Mouse (Mus musculus): ENCODE measurements at regions not wholly inside any gene's neighbourhood (a gene's known extent, or its start where the extent isn't known, plus 50 kb on each side); places are given as distances from the start of the nearest gene placed in this dataset.

DNA sequence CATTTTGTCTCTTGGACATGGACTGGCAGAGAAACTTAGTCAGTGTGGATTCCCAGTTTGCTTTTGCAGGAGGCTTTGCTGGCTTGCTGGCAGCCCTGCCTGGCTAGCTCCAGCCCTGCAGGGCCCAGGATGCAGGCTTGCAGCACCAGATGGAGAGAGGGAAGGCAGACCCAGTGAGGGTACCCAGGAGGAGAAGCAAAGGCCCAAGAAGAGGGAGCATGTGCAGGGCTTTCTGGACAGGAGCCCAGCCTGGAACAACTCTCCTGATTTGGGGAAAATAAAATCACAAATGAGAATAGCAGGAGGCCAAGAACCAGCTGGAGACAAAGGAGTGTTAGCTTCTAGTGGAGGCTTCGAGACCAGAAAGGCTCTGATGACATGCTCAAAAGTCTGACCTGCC is 414.9 kb upstream of the Camk1g start:
- Histone ChIP-seq H3K36me3 (no peaks in the 10 kb centered on the region), H3K27ac (replicated peaks) (0 out of 2 replicates have a peak overlapping the region, but pooled peaks have one; percentile 39), H3K4me3 (replicated peaks) (no peak overlapping the region), H3K4me2 (no peak overlapping the region), H3K9ac (replicated peaks) (no peak overlapping the region), H3K9me3 (replicated peaks) (no peaks in the 10 kb centered on the region), H3K4me1 (no peaks in the 10 kb centered on the region), H3K27me3 (replicated peaks) (no peaks in the 10 kb centered on the region)
- WGBS = 47% methylated on average over 1 of the region's 1 CpGs
- no peak for ATAC-seq (ENCODE audit: low FRiP score)

DNA sequence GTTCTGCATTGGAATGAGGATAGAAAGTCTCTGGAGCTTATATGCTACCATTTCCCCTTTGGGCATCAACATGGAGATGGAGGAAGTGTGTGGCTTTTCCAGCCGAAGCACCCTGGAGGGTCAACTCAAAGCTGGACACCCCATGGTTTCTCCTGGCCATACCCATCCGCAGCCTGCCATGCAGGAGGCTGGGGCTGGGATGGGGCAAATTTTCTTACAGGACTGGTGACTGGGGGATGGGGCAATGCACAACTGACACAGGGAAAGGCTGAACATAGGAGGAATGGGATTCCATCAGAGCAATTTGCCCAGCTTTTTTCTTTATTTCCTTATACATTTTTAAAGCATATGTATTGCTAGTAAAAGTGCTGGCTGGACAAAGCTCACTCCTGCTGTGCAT is 414.4 kb upstream of the Camk1g start:
- 70% methylated on average over 2 of the region's 2 CpGs for WGBS
- no peak for ATAC-seq (ENCODE audit: low FRiP score)
- no peak overlapping the region for H3K4me3 ChIP-seq (replicated peaks)
- H3K9me3 ChIP-seq (replicated peaks) = no peaks in the 10 kb centered on the region
- H3K4me2 ChIP-seq = no peak overlapping the region
- H3K27ac ChIP-seq (replicated peaks) = 0 out of 2 replicates have a peak overlapping the region, but pooled peaks have one; percentile 39
- H3K36me3 ChIP-seq = no peaks in the 10 kb centered on the region
- no peaks in the 10 kb centered on the region for H3K4me1 ChIP-seq
- H3K9ac ChIP-seq (replicated peaks) = no peak overlapping the region
- H3K27me3 ChIP-seq (replicated peaks) = no peaks in the 10 kb centered on the region

- WGBS = 81% methylated on average over 1 of the region's 1 CpGs
- no peak for ATAC-seq (ENCODE audit: low FRiP score)
These were observed 408.1 kb upstream of the Camk1g start for GRCm38 (mm10) chr1:193778181-193778580.

GRCm38 (mm10) chr1:193769546-193769945 is 399.4 kb upstream of the Camk1g start:
- H3K4me1 ChIP-seq = no peaks in the 10 kb centered on the region
- no peak overlapping the region for H3K4me2 ChIP-seq
- H3K9ac ChIP-seq (replicated peaks) = no peak overlapping the region
- H3K4me3 ChIP-seq (replicated peaks) = no peak overlapping the region
- no peaks in the 10 kb centered on the region for H3K9me3 ChIP-seq (replicated peaks)
- 72% methylated on average over 4 of the region's 4 CpGs for WGBS
- H3K27me3 ChIP-seq (replicated peaks) = no peaks in the 10 kb centered on the region
- no peak for ATAC-seq (ENCODE audit: low FRiP score)
- no peak overlapping the region for H3K27ac ChIP-seq (replicated peaks)
- H3K36me3 ChIP-seq = no peaks in the 10 kb centered on the region

More at GRCm38 (mm10) chr1:193778181-193778580, 408.1 kb upstream of the Camk1g start:
- Histone ChIP-seq H3K4me3 (replicated peaks) (no peak overlapping the region), H3K4me2 (no peak overlapping the region), H3K9ac (replicated peaks) (no peak overlapping the region), H3K4me1 (no peaks in the 10 kb centered on the region), H3K27me3 (replicated peaks) (no peaks in the 10 kb centered on the region), H3K27ac (replicated peaks) (no peak overlapping the region), H3K36me3 (no peaks in the 10 kb centered on the region), H3K9me3 (replicated peaks) (no peaks in the 10 kb centered on the region)

GRCm38 (mm10) chr1:193764103-193764502 is 394.0 kb upstream of the Camk1g start:
- H3K36me3 ChIP-seq = no peaks in the 10 kb centered on the region
- no peaks in the 10 kb centered on the region for H3K4me1 ChIP-seq
- no peak for ATAC-seq (ENCODE audit: low FRiP score)
- no peak overlapping the region for H3K4me2 ChIP-seq
- no peak overlapping the region for H3K27ac ChIP-seq (replicated peaks)
- no peaks in the 10 kb centered on the region for H3K27me3 ChIP-seq (replicated peaks)
- H3K9ac ChIP-seq (replicated peaks) = no peak overlapping the region
- no peak overlapping the region for H3K4me3 ChIP-seq (replicated peaks)
- H3K9me3 ChIP-seq (replicated peaks) = no peaks in the 10 kb centered on the region

GRCm38 (mm10) chr1:193751819-193752251 is 381.7 kb upstream of the Camk1g start:
- Histone ChIP-seq H3K36me3 (no peaks in the 10 kb centered on the region), H3K4me2 (no peak overlapping the region), H3K9ac (replicated peaks) (no peak overlapping the region), H3K4me1 (peaks cover 7% of the 10 kb centered on the region), H3K9me3 (replicated peaks) (no peaks in the 10 kb centered on the region), H3K27me3 (replicated peaks) (no peaks in the 10 kb centered on the region), H3K27ac (replicated peaks) (0 out of 2 replicates have a peak overlapping the region, but pooled peaks have one; percentile 3), H3K4me3 (replicated peaks) (no peak overlapping the region)
- 27% methylated on average over 4 of the region's 4 CpGs for WGBS
- ATAC-seq (ENCODE audit: low FRiP score) = no peak

DNA sequence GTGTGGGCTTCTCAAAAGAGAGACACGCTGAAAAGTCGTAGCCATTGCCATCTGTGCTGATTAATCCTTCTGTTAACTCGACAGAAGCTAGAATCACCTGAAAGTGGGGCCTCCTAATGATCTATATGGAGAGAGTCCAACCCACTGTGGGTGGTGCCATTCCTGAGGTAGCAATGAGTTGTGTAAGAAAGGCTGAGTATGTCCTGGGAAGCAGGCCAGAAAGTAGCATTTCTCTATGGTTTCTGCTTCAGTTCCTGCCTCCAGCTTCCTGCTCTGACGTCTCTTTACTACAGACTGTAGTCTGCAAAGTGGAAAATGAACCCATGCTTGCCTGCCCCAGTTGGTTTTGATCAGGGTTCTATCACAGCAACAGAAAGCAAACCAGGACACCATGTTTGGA is 380.8 kb upstream of the Camk1g start:
- no peak for ATAC-seq (ENCODE audit: low FRiP score)
- Histone ChIP-seq H3K36me3 (no peaks in the 10 kb centered on the region), H3K4me3 (replicated peaks) (no peak overlapping the region), H3K4me1 (peaks cover 7% of the 10 kb centered on the region), H3K27ac (replicated peaks) (no peak overlapping the region), H3K27me3 (replicated peaks) (no peaks in the 10 kb centered on the region), H3K9me3 (replicated peaks) (no peaks in the 10 kb centered on the region), H3K4me2 (no peak overlapping the region), H3K9ac (replicated peaks) (no peak overlapping the region)
- WGBS = 67% methylated on average over 4 of the region's 4 CpGs

- H3K9me3 ChIP-seq (replicated peaks) = no peaks in the 10 kb centered on the region
- no peak overlapping the region for H3K9ac ChIP-seq (replicated peaks)
- no peaks in the 10 kb centered on the region for H3K27me3 ChIP-seq (replicated peaks)
- H3K4me1 ChIP-seq = peaks cover 7% of the 10 kb centered on the region
- no peaks in the 10 kb centered on the region for H3K36me3 ChIP-seq
- no peak overlapping the region for H3K4me2 ChIP-seq
- ATAC-seq (ENCODE audit: low FRiP score) = no peak
- H3K27ac ChIP-seq (replicated peaks) = peak overlapping the region; percentile 3; the same call in 1 of the 2 replicates
- 65% methylated on average over 6 of the region's 6 CpGs for WGBS
- no peak overlapping the region for H3K4me3 ChIP-seq (replicated peaks)
These were observed 377.4 kb upstream of the Camk1g start for GRCm38 (mm10) chr1:193747426-193747960.

GRCm38 (mm10) chr1:193742688-193743087 is 372.6 kb upstream of the Camk1g start:
- Histone ChIP-seq H3K4me1 (no peaks in the 10 kb centered on the region), H3K27me3 (replicated peaks) (no peaks in the 10 kb centered on the region), H3K9ac (replicated peaks) (no peak overlapping the region), H3K4me3 (replicated peaks) (no peak overlapping the region), H3K9me3 (replicated peaks) (no peaks in the 10 kb centered on the region), H3K36me3 (no peaks in the 10 kb centered on the region), H3K27ac (replicated peaks) (no peak overlapping the region), H3K4me2 (no peak overlapping the region)
- ATAC-seq (ENCODE audit: low FRiP score) = no peak
- whole genome bisulfite sequencing = 94% methylated on average over 2 of the region's 2 CpGs

DNA sequence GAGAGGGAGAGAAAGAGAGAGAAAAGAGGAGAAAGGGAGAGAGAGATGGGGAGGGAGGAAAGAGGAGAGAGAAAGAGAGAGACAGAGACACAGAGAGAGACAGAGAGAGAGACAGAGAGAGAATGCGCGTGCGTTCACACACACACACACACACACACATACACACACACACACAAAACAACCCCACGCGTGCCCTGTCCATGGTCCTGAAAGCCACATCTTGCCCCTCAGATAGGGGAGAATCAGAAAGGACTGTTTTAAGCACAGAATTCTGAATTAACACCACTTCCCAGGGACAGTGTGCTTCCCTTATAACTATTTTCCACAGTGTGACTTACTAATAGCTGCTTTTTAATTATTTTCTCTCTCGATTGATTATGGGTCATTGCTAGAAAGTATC is 368.7 kb upstream of the Camk1g start:
- H3K4me3 ChIP-seq (replicated peaks) = no peak overlapping the region
- peaks cover 4% of the 10 kb centered on the region; the same call in 1 of the 2 replicates for H3K4me1 ChIP-seq
- H3K9ac ChIP-seq (replicated peaks) = no peak overlapping the region
- no peak for ATAC-seq (ENCODE audit: low FRiP score)
- 61% methylated on average over 6 of the region's 6 CpGs for WGBS
- no peaks in the 10 kb centered on the region for H3K9me3 ChIP-seq (replicated peaks)
- H3K4me2 ChIP-seq = no peak overlapping the region
- no peak overlapping the region for H3K27ac ChIP-seq (replicated peaks)
- no peaks in the 10 kb centered on the region for H3K27me3 ChIP-seq (replicated peaks)
- H3K36me3 ChIP-seq = no peaks in the 10 kb centered on the region

GRCm38 (mm10) chr1:193735949-193736518 is 365.9 kb upstream of the Camk1g start:
- Histone ChIP-seq H3K4me3 (replicated peaks) (no peak overlapping the region), H3K4me2 (no peak overlapping the region), H3K36me3 (no peaks in the 10 kb centered on the region), H3K9me3 (replicated peaks) (no peaks in the 10 kb centered on the region), H3K27ac (replicated peaks) (no peak overlapping the region), H3K27me3 (replicated peaks) (no peaks in the 10 kb centered on the region), H3K9ac (replicated peaks) (no peak overlapping the region), H3K4me1 (peaks cover 21% of the 10 kb centered on the region)
- ATAC-seq (ENCODE audit: low FRiP score) = no peak
- WGBS = 90% methylated on average over 1 of the region's 1 CpGs

DNA sequence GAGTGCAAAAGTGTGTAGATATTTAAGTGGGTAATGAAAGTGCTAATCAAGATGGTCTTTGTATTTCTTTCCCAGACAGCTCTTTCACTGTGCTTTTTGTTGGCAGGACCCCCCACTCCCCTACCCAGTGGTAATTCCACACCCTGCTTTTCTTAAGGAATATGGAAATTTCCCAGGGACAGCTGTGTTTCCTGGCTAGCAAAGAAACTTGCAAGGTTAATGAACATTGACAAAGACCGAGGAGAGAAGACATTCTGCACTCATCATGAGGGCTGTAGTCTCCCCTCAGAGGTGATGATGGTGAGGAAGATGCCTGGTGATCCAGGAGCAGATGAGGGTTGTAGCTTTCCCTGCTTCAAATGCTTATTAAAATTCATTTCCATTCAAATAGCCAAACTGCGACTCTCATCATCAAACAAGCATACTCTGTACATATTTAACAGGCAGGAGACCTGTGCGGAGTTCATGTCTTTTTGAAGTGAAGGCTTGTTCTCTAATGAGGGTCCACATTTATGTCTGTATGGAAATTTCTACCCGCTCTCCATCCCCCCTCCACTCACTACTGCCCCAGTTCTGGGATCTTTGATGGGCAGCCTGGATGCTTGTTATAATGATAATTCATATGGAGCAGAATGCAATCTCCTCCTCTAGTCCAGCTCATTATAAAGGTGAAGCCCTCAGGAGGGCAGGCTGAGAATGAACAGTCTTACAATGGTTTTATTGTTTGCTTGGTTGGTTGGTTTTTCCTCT is 364.1 kb upstream of the Camk1g start:
- no peak for ATAC-seq (ENCODE audit: low FRiP score)
- 55% methylated on average over 4 of the region's 4 CpGs for WGBS

More for the DNA sequence above, 364.1 kb upstream of the Camk1g start:
- H3K27ac ChIP-seq (replicated peaks) = no peak overlapping the region
- H3K4me3 ChIP-seq (replicated peaks) = no peak overlapping the region
- H3K9me3 ChIP-seq (replicated peaks) = no peaks in the 10 kb centered on the region
- no peaks in the 10 kb centered on the region for H3K36me3 ChIP-seq
- no peaks in the 10 kb centered on the region for H3K27me3 ChIP-seq (replicated peaks)
- H3K4me1 ChIP-seq = peaks cover 30% of the 10 kb centered on the region
- no peak overlapping the region for H3K4me2 ChIP-seq
- no peak overlapping the region for H3K9ac ChIP-seq (replicated peaks)
